Mouse (Mus musculus) lung, postnatal 10 days (tissue): ENCODE results near the gene Gpr179.

Source experiments
- DNase-seq: peaks from one replicate; pipeline ENCODE4 v3.0.0; 2021

The Gpr179 gene

DNA sequence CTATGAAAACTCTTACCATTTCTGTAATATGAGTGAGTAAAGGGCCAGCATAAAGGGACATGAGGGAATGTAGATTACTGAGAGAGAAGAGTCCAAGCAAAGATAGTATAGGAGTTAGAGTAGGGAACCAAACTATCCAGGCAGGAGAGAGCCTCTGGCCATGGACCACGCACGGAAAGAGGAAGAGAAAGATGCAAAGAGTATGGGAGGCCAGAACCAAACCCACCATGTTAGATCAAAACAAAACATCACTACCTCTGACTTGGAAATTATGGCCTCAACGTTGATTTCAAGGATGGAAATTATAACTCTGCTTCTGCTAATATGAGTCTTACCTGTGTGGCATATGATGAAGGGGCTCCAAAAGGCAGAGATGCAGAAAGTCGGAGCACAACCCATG is 67.0 kb downstream of the Gpr179 start:
- DNase-seq: no peak

DNA sequence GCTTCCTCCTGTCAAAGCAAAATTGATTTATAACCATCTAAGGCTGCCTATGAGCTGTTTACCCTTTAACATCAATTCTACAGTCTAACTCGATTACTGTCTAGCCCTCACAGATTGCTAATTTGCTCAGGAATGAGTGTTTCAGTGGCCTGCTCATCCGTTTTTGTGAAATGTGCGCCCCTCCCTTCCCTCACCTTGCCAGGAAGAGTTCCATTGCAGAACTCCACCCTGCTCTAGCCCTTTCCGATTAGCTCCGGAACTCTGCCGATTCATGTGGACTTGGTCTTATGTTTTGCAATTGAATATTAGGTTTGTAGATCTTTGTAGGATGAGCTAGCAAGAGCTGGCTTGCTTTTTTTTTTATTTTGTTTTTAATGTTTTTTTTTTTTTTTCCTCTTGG is 69.7 kb downstream of the Gpr179 start:
- no peak for DNase-seq
